Mouse (Mus musculus): ENCODE data around the gene Prom1. TPM values are rescaled to one million over a fixed set of nuclear protein-coding genes. Genes with fewer than 3 reads are reported as not detected.
A peak's percentile ranks its signal among the peaks of the same experiment; 100 is the strongest.

Prom1 gene
- polyA plus RNA-seq, 1 experiment from 2014 or later = 32.6 TPM

DNA sequence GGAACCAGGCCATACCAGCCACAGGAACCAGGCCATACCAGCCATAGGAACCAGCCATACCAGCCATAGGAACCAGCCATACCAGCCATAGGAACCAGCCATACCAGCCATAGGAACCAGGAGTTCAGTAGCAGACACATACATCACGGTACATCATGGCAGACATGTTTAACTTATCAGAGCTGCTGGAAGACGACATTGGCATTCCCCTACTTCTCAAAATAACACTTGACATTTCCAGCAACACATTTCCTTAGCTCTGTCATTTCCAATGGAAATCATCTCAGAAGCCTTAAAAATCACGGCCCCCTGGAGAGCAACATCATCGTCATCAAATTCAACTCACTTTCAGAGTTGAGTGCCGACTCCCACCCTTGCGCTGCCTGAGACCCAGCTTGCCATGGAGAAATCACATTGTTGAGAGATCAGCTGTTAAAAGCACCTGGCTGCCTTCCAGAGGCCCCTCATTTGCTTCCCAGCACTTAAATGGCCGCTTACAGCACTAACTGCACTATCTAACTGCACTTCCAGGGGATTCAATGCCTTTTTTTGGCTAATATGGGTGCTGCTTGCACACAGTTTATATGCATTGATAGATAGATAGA lies 31.2 kb downstream of the Prom1 start:
- Histone ChIP-seq H3K27me3 (replicated peaks) (no peaks in the 10 kb centered on the region), H3K36me3 (replicated peaks) (no peaks in the 10 kb centered on the region), H3K4me2 (no peak overlapping the region), H3K27ac (no peak overlapping the region), H3K9ac (no peak overlapping the region), H3K4me3 (no peak overlapping the region), H3K4me1 (no peaks in the 10 kb centered on the region), H3K9me3 (no peaks in the 10 kb centered on the region)
- WGBS = 78% methylated on average over 7 of the region's 7 CpGs
- no peak for ATAC-seq (replicated peaks)

GRCm38 (mm10) chr5:44058258-44058657 lies 43.6 kb downstream of the Prom1 start:
- ATAC-seq (replicated peaks) = no peak
- H3K4me3 ChIP-seq = no peak overlapping the region
- H3K27ac ChIP-seq = no peak overlapping the region
- H3K9me3 ChIP-seq = no peaks in the 10 kb centered on the region
- no peak overlapping the region for H3K9ac ChIP-seq
- no peaks in the 10 kb centered on the region for H3K36me3 ChIP-seq (replicated peaks)
- 93% methylated on average over 3 of the region's 3 CpGs for WGBS
- H3K4me2 ChIP-seq = no peak overlapping the region
- H3K27me3 ChIP-seq (replicated peaks) = no peaks in the 10 kb centered on the region
- H3K4me1 ChIP-seq = no peaks in the 10 kb centered on the region

DNA sequence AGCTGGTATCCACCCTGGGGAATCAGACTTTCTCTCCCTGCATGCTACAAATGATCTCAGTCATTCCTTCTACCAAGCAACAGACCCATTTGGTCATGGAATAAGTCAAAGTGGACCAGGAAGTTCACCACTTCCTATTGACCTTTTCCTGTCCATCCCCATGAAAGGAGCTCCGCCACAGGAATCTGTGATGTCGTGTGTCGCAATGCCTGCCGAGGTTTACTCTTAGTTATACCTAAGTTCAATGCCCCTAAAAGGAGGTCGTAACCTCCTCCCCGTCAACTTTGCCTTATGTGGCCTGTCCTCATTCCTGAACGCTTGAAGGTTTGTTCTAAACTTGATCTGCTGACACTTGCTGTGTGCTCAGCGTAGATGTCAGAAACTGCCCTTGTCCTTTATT lies 51.6 kb downstream of the Prom1 start:
- H3K4me1 ChIP-seq = no peaks in the 10 kb centered on the region
- no peak overlapping the region for H3K27ac ChIP-seq
- no peaks in the 10 kb centered on the region for H3K36me3 ChIP-seq (replicated peaks)
- H3K4me3 ChIP-seq = no peak overlapping the region
- H3K9me3 ChIP-seq = no peaks in the 10 kb centered on the region
- H3K27me3 ChIP-seq (replicated peaks) = no peaks in the 10 kb centered on the region
- no peak overlapping the region for H3K4me2 ChIP-seq
- ATAC-seq (replicated peaks) = no peak
- WGBS = 86% methylated on average over 8 of the region's 8 CpGs
- no peak overlapping the region for H3K9ac ChIP-seq

GRCm38 (mm10) chr5:44049395-44049976 lies 52.3 kb downstream of the Prom1 start:
- H3K4me3 ChIP-seq = no peak overlapping the region
- H3K4me2 ChIP-seq = no peak overlapping the region
- no peak overlapping the region for H3K9ac ChIP-seq
- no peaks in the 10 kb centered on the region for H3K4me1 ChIP-seq
- 75% methylated on average over 6 of the region's 6 CpGs for WGBS
- no peaks in the 10 kb centered on the region for H3K36me3 ChIP-seq (replicated peaks)
- no peak for ATAC-seq (replicated peaks)
- H3K9me3 ChIP-seq = no peaks in the 10 kb centered on the region
- H3K27ac ChIP-seq = no peak overlapping the region
- no peaks in the 10 kb centered on the region for H3K27me3 ChIP-seq (replicated peaks)

DNA sequence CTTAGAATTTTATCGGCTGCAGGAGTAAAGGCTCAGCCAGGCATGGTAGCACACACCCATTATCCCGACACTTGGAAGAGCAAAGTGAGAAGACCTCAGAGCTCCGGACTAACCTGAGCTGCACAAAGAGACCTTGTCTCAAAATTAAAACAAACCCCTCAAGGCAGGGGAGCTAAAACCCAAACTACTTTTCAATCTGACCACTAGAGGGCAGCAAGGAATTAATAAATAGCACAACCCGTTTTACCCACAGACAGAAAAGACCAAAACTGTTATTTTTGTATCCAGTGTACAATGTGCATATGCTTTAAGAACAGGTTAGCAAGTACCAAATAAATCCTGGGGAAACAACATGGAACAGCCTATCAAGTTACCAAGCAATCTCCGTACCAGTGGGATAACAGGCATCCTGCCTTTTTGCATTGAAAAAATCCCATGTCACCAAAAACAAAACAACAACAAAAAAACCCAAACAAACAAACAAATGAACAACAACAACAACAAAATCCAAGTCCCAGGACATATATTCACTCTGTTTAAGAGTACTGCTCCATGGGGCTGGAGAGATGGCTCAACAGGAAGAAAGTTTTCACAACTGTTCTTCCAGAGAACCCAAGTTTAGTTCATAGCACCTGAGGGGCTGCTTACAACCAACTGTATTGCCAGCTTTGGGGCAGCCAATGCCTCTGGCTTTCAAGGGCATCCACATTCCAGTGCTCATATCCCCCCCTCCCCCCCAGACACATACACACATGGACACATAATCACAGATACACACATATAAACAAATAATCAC lies 53.1 kb downstream of the Prom1 start:
- peak; percentile 71; the same call in 1 of the 2 replicates for ATAC-seq (replicated peaks)
- Histone ChIP-seq H3K4me1 (no peaks in the 10 kb centered on the region), H3K9ac (no peak overlapping the region), H3K27me3 (replicated peaks) (no peaks in the 10 kb centered on the region), H3K4me3 (no peak overlapping the region), H3K36me3 (replicated peaks) (no peaks in the 10 kb centered on the region), H3K9me3 (no peaks in the 10 kb centered on the region), H3K4me2 (no peak overlapping the region), H3K27ac (no peak overlapping the region)
- 45% methylated on average over 5 of the region's 5 CpGs for WGBS

- Histone ChIP-seq H3K36me3 (replicated peaks) (no peaks in the 10 kb centered on the region), H3K4me1 (no peaks in the 10 kb centered on the region), H3K4me3 (no peak overlapping the region), H3K9ac (no peak overlapping the region), H3K9me3 (no peaks in the 10 kb centered on the region), H3K27me3 (replicated peaks) (no peaks in the 10 kb centered on the region), H3K27ac (no peak overlapping the region), H3K4me2 (no peak overlapping the region)
- WGBS = 73% methylated on average over 1 of the region's 1 CpGs
- ATAC-seq (replicated peaks) = no peak
Measured at GRCm38 (mm10) chr5:44041725-44042124, 60.1 kb downstream of the Prom1 start.

GRCm38 (mm10) chr5:44041056-44041455 lies 60.8 kb downstream of the Prom1 start:
- no peak overlapping the region for H3K4me2 ChIP-seq
- H3K4me1 ChIP-seq = no peaks in the 10 kb centered on the region
- H3K27me3 ChIP-seq (replicated peaks) = no peaks in the 10 kb centered on the region
- WGBS = 82% methylated on average over 3 of the region's 3 CpGs
- no peak overlapping the region for H3K9ac ChIP-seq
- no peaks in the 10 kb centered on the region for H3K36me3 ChIP-seq (replicated peaks)
- ATAC-seq (replicated peaks) = no peak
- no peaks in the 10 kb centered on the region for H3K9me3 ChIP-seq
- H3K4me3 ChIP-seq = no peak overlapping the region
- H3K27ac ChIP-seq = no peak overlapping the region

DNA sequence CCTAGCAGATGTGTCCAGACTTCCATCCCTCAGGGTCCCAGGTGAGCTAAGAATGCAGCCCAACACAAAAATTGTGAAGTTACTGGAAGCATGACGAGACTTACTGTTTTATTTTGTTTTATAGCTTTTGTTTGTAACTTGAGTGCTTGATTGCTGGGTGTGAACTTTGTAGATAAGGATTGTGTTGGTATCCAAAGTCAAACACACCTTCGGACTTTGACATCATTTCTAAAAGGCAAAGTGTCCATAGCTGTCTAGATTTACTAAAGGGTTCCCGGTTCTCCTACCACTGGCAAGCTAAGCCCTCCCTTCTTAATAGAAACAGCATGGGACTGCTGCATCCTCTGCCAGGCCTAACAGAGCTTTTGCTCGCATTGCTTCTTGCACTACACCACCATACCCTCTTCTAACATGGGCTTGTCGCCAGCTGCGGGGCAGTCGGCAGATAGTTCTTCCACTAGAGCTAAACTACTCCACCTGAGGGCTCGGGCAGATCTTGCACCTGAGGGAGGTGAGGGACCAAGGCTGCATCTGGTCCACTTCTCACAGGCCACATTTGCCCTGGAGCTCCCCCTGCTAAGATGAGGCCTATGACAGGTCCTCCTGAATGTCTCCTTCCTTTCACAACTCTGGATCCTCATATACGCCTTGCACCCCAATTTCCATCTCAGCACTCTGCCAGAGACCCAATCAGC lies 103.4 kb downstream of the Prom1 start:
- H3K4me2 ChIP-seq = no peak overlapping the region
- WGBS = 94% methylated on average over 9 of the region's 9 CpGs
- H3K4me3 ChIP-seq = no peak overlapping the region
- ATAC-seq (replicated peaks) = no peak
- H3K27me3 ChIP-seq (replicated peaks) = no peaks in the 10 kb centered on the region
- no peak overlapping the region for H3K9ac ChIP-seq
- peaks cover 4% of the 10 kb centered on the region; the same call in 1 of the 2 replicates for H3K36me3 ChIP-seq (replicated peaks)
- no peaks in the 10 kb centered on the region for H3K9me3 ChIP-seq
- no peaks in the 10 kb centered on the region for H3K4me1 ChIP-seq
- H3K27ac ChIP-seq = no peak overlapping the region

GRCm38 (mm10) chr5:43997626-43998025 lies 104.2 kb downstream of the Prom1 start:
- Histone ChIP-seq H3K36me3 (replicated peaks) (peaks cover 4% of the 10 kb centered on the region; the same call in 1 of the 2 replicates), H3K4me3 (no peak overlapping the region), H3K4me2 (no peak overlapping the region), H3K27ac (no peak overlapping the region), H3K27me3 (replicated peaks) (no peaks in the 10 kb centered on the region), H3K4me1 (no peaks in the 10 kb centered on the region), H3K9me3 (no peaks in the 10 kb centered on the region), H3K9ac (no peak overlapping the region)
- 96% methylated on average over 8 of the region's 8 CpGs for WGBS
- no peak for ATAC-seq (replicated peaks)

DNA sequence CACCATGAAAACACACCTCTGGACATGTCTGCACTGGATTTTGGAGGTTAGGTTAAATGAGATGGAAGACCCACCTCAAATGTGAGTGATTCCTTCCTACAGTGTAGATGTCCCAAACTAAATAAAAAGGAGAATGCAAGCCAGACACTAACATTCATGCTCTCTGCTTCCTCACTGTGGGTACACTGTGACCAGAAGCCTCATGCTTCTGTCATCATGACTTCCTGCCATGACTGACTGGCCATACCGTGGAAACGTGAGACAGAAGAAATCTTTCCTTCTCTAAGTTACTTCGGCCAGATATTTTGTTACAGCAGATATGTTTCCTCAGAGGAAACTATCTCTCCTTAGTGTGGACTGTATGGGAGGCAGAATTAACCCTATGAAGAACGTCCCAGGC lies 105.7 kb downstream of the Prom1 start:
- WGBS = 91% methylated on average over 4 of the region's 4 CpGs

DNA sequence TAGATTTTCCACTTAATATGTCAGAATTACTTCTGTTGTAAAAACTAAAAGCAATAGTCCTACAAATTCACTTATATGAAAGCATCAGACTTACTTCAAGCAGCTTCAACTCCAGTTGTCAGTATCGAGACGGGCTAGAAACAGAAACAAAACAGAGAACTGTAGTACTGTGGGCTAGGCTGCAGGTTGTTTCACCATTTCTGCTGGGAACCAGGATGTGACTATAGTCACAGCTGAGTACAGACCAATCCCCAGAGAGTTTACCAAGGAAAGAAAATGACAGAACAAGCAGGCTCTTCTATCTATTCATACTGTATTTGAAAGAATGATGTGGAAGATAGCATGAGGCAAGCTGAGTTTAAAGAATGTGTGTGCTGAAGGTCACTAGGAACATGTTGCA lies 106.9 kb downstream of the Prom1 start:
- H3K27ac ChIP-seq = no peak overlapping the region
- H3K4me1 ChIP-seq = no peaks in the 10 kb centered on the region
- H3K4me3 ChIP-seq = no peak overlapping the region
- H3K36me3 ChIP-seq (replicated peaks) = no peaks in the 10 kb centered on the region; the same call in 1 of the 2 replicates
- H3K27me3 ChIP-seq (replicated peaks) = no peaks in the 10 kb centered on the region
- no peaks in the 10 kb centered on the region for H3K9me3 ChIP-seq
- no peak overlapping the region for H3K4me2 ChIP-seq
- WGBS = 89% methylated on average over 2 of the region's 2 CpGs
- ATAC-seq (replicated peaks) = no peak
- no peak overlapping the region for H3K9ac ChIP-seq

More for the DNA sequence above, 105.7 kb downstream of the Prom1 start:
- Histone ChIP-seq H3K4me2 (no peak overlapping the region), H3K27me3 (replicated peaks) (no peaks in the 10 kb centered on the region), H3K9ac (no peak overlapping the region), H3K4me3 (no peak overlapping the region), H3K36me3 (replicated peaks) (no peaks in the 10 kb centered on the region; the same call in 1 of the 2 replicates), H3K27ac (no peak overlapping the region), H3K4me1 (no peaks in the 10 kb centered on the region), H3K9me3 (no peaks in the 10 kb centered on the region)
- no peak for ATAC-seq (replicated peaks)

- ATAC-seq (replicated peaks) = no peak
- 64% methylated on average over 6 of the region's 6 CpGs for WGBS
- H3K27ac ChIP-seq = no peak overlapping the region
- no peak overlapping the region for H3K4me3 ChIP-seq
- no peaks in the 10 kb centered on the region for H3K4me1 ChIP-seq
- no peaks in the 10 kb centered on the region for H3K27me3 ChIP-seq (replicated peaks)
- H3K9ac ChIP-seq = no peak overlapping the region
- H3K36me3 ChIP-seq (replicated peaks) = no peaks in the 10 kb centered on the region
- H3K9me3 ChIP-seq = no peaks in the 10 kb centered on the region
- no peak overlapping the region for H3K4me2 ChIP-seq
Measured at GRCm38 (mm10) chr5:43990316-43990715, 111.5 kb downstream of the Prom1 start.

Data from midbrain, embryonic 15.5 days (tissue).